Mouse (Mus musculus) small intestine, adult 2 months (tissue): ENCODE data around the gene Gm11037. TPM values are rescaled to one million over a fixed set of nuclear protein-coding genes. Genes with fewer than 3 reads are reported as not detected.

ENCODE experiments used
- H3K27ac ChIP-seq: fragments of 200-500 bp; 2 replicates; pipeline ENCODE4 v1.5.1; 2012; ENCODE audit warnings: low read depth, low read length, control low read depth, inconsistent platforms; ENCODE audit not compliant: insufficient read depth
- H3K27me3 ChIP-seq: fragments of 200-500 bp; 2 replicates; pipeline ENCODE4 v1.6.1; 2012; ENCODE audit warnings: mild to moderate bottlenecking, moderate library complexity, low read length, inconsistent platforms; ENCODE audit not compliant: control insufficient read depth, insufficient read depth
- H3K36me3 ChIP-seq: fragments of 200-500 bp; 2 replicates; pipeline ENCODE4 v1.6.1; 2012; ENCODE audit warnings: mild to moderate bottlenecking, low read length, control low read depth, inconsistent platforms; ENCODE audit not compliant: control insufficient read depth, insufficient read depth
- H3K4me1 ChIP-seq: fragments of 200-500 bp; 2 replicates; pipeline ENCODE4 v1.6.1; 2012; ENCODE audit warnings: low read length, inconsistent platforms, mixed read lengths; ENCODE audit not compliant: control insufficient read depth, insufficient read depth, insufficient read length
- H3K4me3 ChIP-seq: fragments of 200-500 bp; 2 replicates; pipeline ENCODE4 v1.5.1; 2012; ENCODE audit warnings: low read depth, mild to moderate bottlenecking, control low read depth, inconsistent platforms, low read length, moderate library complexity
- CTCF ChIP-seq: fragments of 200-500 bp; IDR thresholded peaks from 2 replicates; pipeline ENCODE4 v1.5.1; 2012; ENCODE audit warnings: low read depth, mild to moderate bottlenecking, control low read depth, inconsistent platforms, low read length, moderate library complexity, mixed read lengths; ENCODE audit not compliant: insufficient replicate concordance, insufficient read length; ENCODE audit errors: extremely low read depth
- POLR2A ChIP-seq: fragments of 200-500 bp; IDR thresholded peaks from 2 replicates; pipeline ENCODE4 v1.6.1; 2012; ENCODE audit warnings: low read depth, mild to moderate bottlenecking, control low read depth, inconsistent platforms, low read length, moderate library complexity
- whole genome bisulfite sequencing: fragments of 180-500 bp; shearing (Covaris S2); methylation state at CpG from one replicate; pipeline ENCODE4 v1.1.7; 2018; 5-methylcytosine and 5-hydroxymethylcytosine counted together
- polyA plus RNA-seq: library from polyadenylated mRNA; depleted of rRNA; stranded (reverse); fragments of >200 nt; gene quantifications from 2 replicates; pipeline ENCODE4 v1.2.3, GENCODE M21; 2012; rRNA removed

The Gm11037 gene
- polyA plus RNA-seq = not detected in 2 replicates

- TF ChIP-seq POLR2A (no peak), CTCF (no peak)
- Histone ChIP-seq H3K27me3 (no peaks in the 10 kb centered on the region), H3K27ac (no peak within 1 kb of the TSS), H3K36me3 (no peaks in the 10 kb centered on the region), H3K4me3 (no peak within 1 kb of the TSS), H3K4me1 (peaks cover 4% of the 10 kb centered on the region; the same call in 1 of the 2 replicates)
- 84% methylated on average over 9 of the region's 9 CpGs for WGBS
Observed at GRCm38 (mm10) chr2:131132930-131133547, at the start of gene Gm11037. Gene Gm11037 (plus strand): TSS chr2:131133497.

GRCm38 (mm10) chr2:131084206-131084605 is 49.1 kb upstream of the Gm11037 start:
- no peak for TF ChIP-seq CTCF
- Histone ChIP-seq H3K27ac (no peak overlapping the region), H3K27me3 (no peaks in the 10 kb centered on the region), H3K4me3 (no peak overlapping the region), H3K4me1 (no peaks in the 10 kb centered on the region), H3K36me3 (no peaks in the 10 kb centered on the region)
- 79% methylated on average over 4 of the region's 4 CpGs for WGBS

GRCm38 (mm10) chr2:131086667-131087390 is 46.5 kb upstream of the Gm11037 start, which contains the start of gene Siglec1:
Gene Siglec1 (minus strand): TSS chr2:131086765.
- H3K36me3 ChIP-seq = no peaks in the 10 kb centered on the region
- 0 out of 2 replicates have a peak, but pooled peaks cover 2% of the 10 kb centered on the region for H3K4me1 ChIP-seq
- WGBS = 81% methylated on average over 11 of the region's 11 CpGs
- H3K27me3 ChIP-seq = no peaks in the 10 kb centered on the region
- H3K4me3 ChIP-seq = no peak within 1 kb of the TSS
- no peak for TF ChIP-seq CTCF
- TF ChIP-seq POLR2A = no peak
- H3K27ac ChIP-seq = no peak within 1 kb of the TSS

GRCm38 (mm10) chr2:131088581-131088980 is 44.7 kb upstream of the Gm11037 start:
- H3K27me3 ChIP-seq = no peaks in the 10 kb centered on the region
- H3K36me3 ChIP-seq = no peaks in the 10 kb centered on the region
- H3K4me3 ChIP-seq = no peak overlapping the region
- H3K27ac ChIP-seq = no peak overlapping the region
- 75% methylated on average over 4 of the region's 4 CpGs for WGBS
- 0 out of 2 replicates have a peak, but pooled peaks cover 2% of the 10 kb centered on the region for H3K4me1 ChIP-seq
- TF ChIP-seq CTCF (no peak), POLR2A (no peak)

GRCm38 (mm10) chr2:131089634-131090033 is 43.7 kb upstream of the Gm11037 start:
- H3K4me3 ChIP-seq = no peak overlapping the region
- H3K36me3 ChIP-seq = no peaks in the 10 kb centered on the region
- no peaks in the 10 kb centered on the region for H3K27me3 ChIP-seq
- H3K27ac ChIP-seq = 0 out of 2 replicates have a peak overlapping the region, but pooled peaks have one; percentile 28
- WGBS = 83% methylated on average over 1 of the region's 1 CpGs
- TF ChIP-seq POLR2A (no peak), CTCF (no peak)
- 0 out of 2 replicates have a peak, but pooled peaks cover 2% of the 10 kb centered on the region for H3K4me1 ChIP-seq

- no peaks in the 10 kb centered on the region for H3K36me3 ChIP-seq
- 69% methylated on average over 3 of the region's 3 CpGs for WGBS
Observed at GRCm38 (mm10) chr2:131090852-131091251, 42.4 kb upstream of the Gm11037 start.

GRCm38 (mm10) chr2:131093577-131093976 is 39.7 kb upstream of the Gm11037 start:
- H3K36me3 ChIP-seq = no peaks in the 10 kb centered on the region
- H3K4me1 ChIP-seq = 0 out of 2 replicates have a peak, but pooled peaks cover 4% of the 10 kb centered on the region
- no peak for TF ChIP-seq POLR2A
- no peak for TF ChIP-seq CTCF
- no peak overlapping the region for H3K27ac ChIP-seq
- no peaks in the 10 kb centered on the region for H3K27me3 ChIP-seq
- H3K4me3 ChIP-seq = no peak overlapping the region
- 83% methylated on average over 5 of the region's 5 CpGs for WGBS

More at GRCm38 (mm10) chr2:131090852-131091251, 42.4 kb upstream of the Gm11037 start:
- H3K27me3 ChIP-seq = no peaks in the 10 kb centered on the region
- 0 out of 2 replicates have a peak, but pooled peaks cover 2% of the 10 kb centered on the region for H3K4me1 ChIP-seq
- no peak overlapping the region for H3K27ac ChIP-seq
- TF ChIP-seq CTCF = no peak
- no peak for TF ChIP-seq POLR2A
- no peak overlapping the region for H3K4me3 ChIP-seq
